In the genomic region with DNA sequence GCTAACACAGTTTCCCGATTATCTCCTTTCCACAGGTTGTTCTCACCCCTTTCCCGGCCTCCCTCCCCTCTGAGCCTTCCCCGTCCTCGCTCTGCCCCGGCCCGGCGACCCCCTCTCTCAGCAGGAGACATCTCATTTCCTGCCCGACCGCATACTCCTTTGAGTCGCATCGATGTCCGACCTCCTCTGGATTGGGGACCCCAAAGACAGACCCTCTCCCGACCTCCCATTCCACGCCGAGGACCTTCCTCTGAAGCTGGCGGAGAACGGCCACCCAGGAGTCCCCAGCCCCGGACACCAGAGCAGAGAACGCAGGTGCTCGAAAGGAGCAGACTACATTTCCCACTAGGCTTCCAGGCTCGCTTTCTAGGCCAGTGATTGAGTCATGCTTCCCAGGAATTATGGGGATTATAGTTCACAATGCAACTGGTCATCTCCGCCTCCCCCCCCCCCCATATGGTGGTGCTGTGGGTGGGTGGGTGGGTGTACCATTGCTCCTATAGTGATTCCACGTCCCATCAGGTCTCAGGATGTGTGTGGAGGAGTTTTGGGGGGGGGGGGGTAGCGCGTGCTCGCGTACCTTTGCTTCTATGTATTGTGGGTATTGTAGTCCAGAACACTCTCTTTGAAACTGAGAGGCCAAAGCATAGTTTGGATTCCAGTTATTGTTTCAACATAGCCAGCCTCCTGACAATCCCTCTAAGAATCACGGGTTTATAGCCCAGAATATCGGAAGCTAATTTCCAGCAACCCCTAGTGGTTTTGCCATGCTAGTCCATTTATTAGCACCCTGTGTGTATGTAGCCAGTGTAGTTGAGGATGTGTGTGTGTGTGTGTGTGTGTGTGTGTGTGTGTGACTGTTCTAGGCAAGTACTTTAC, we compare ENCODE assay signal across 8 mouse cellular contexts. TPM values are rescaled to one million over a fixed set of nuclear protein-coding genes. Genes with fewer than 3 reads are reported as not detected.
DNase-seq lines count a peak whose midpoint lies in the region; ATAC-seq and TF ChIP-seq lines count a peak whose summit lies in the region.

No protein-coding gene starts in this region.

- peak overlapping the region; percentile 72 for H3K27ac ChIP-seq in embryonic facial prominence, embryonic 10.5 days (replicated peaks)
- no peak overlapping the region for H3K27ac ChIP-seq in heart, embryonic 15.5 days
- no peak overlapping the region for H3K27ac ChIP-seq in liver, embryonic 14.5 days

- DNase-seq in adrenal gland, postnatal 10 days = peak; percentile 65
- DNase-seq in adrenal gland, postnatal 25 days = no peak
- DNase-seq in embryonic facial prominence, embryonic 10.5 days (ENCODE audit: low spot score) = peak; percentile 61
- peak; percentile 63 to 75 for DNase-seq in kidney, postnatal 25 days
- no peak for DNase-seq in liver, embryonic 14.5 days (ENCODE audit: low read depth in 3 of 3, low spot score in 3 of 3)
- DNase-seq in neural tube, embryonic 10.5 days (ENCODE audit: extremely low spot score, low spot score) = peak; percentile 52
- no peak for DNase-seq in ovary, postnatal 10 days (ENCODE audit: low spot score)

- no peaks in the 10 kb centered on the region; the same call in 1 of the 2 replicates for H3K27me3 ChIP-seq in embryonic facial prominence, embryonic 10.5 days (replicated peaks; ENCODE audit: low read depth, poor library complexity, severe bottlenecking)
- no peaks in the 10 kb centered on the region for H3K27me3 ChIP-seq in heart, embryonic 15.5 days
- H3K27me3 ChIP-seq in liver, embryonic 14.5 days (ENCODE audit: control insufficient read depth, insufficient read depth, low read length) = no peaks in the 10 kb centered on the region

- H3K36me3 ChIP-seq in embryonic facial prominence, embryonic 10.5 days (replicated peaks) = no peaks in the 10 kb centered on the region
- H3K36me3 ChIP-seq in heart, embryonic 15.5 days = no peaks in the 10 kb centered on the region
- no peaks in the 10 kb centered on the region for H3K36me3 ChIP-seq in liver, embryonic 14.5 days (replicated peaks; ENCODE audit: control insufficient read depth, insufficient read depth, low read depth)

- ATAC-seq in heart, embryonic 15.5 days (replicated peaks; ENCODE audit: insufficient number of reproducible peaks, insufficient read depth, low FRiP score, low read depth) = peak; percentile 59
- ATAC-seq in liver, embryonic 14.5 days (ENCODE audit: insufficient read depth) = peak; percentile 48; the same call in 1 of the 2 replicates

- TF ChIP-seq EP300 in liver, embryonic 14.5 days (IDR thresholded peaks at IDR 0.05; ENCODE audit: low read depth) = no peak

- no peaks in the 10 kb centered on the region for H3K9me3 ChIP-seq in embryonic facial prominence, embryonic 10.5 days
- H3K9me3 ChIP-seq in heart, embryonic 15.5 days (replicated peaks) = no peaks in the 10 kb centered on the region
- no peaks in the 10 kb centered on the region for H3K9me3 ChIP-seq in liver, embryonic 14.5 days (ENCODE audit: control insufficient read depth, low read length)

- H3K4me1 ChIP-seq in embryonic facial prominence, embryonic 10.5 days = peaks cover 17% of the 10 kb centered on the region
- H3K4me1 ChIP-seq in heart, embryonic 15.5 days (replicated peaks) = peaks cover 8% of the 10 kb centered on the region
- peaks cover 0 to 4% of the 10 kb centered on the region in 2 experiments; a peak in 2 of 4 replicates for H3K4me1 ChIP-seq in liver, embryonic 14.5 days (replicated peaks; ENCODE audit: control insufficient read depth in 2 of 2, insufficient read depth in 2 of 2, low read length in 1 of 2)

- H3K4me2 ChIP-seq in heart, embryonic 15.5 days = peak overlapping the region; percentile 90
- peak overlapping the region; percentile 55 for H3K4me2 ChIP-seq in liver, embryonic 14.5 days (ENCODE audit: low read depth)

- peak overlapping the region; percentile 62 for H3K4me3 ChIP-seq in embryonic facial prominence, embryonic 10.5 days
- peak overlapping the region; percentile 58 for H3K4me3 ChIP-seq in heart, embryonic 15.5 days
- H3K4me3 ChIP-seq in liver, embryonic 14.5 days (ENCODE audit: insufficient read depth in 1 of 2, low read depth in 2 of 2, low read length in 2 of 2) = peak overlapping the region; percentile 15 to 42

- peak overlapping the region; percentile 56 for H3K9ac ChIP-seq in heart, embryonic 15.5 days
- no peak overlapping the region for H3K9ac ChIP-seq in liver, embryonic 14.5 days (replicated peaks)

- 3% methylated on average over 29 of the region's 29 CpGs for WGBS in embryonic facial prominence, embryonic 10.5 days
- whole genome bisulfite sequencing in heart, embryonic 15.5 days = 5% methylated on average over 29 of the region's 29 CpGs
- 10% methylated on average over 29 of the region's 29 CpGs for WGBS in liver, embryonic 14.5 days (ENCODE audit: insufficient replicate concordance)

- TF ChIP-seq CTCF in liver, embryonic 14.5 days (IDR thresholded peaks at IDR 0.05; ENCODE audit: low read depth) = no peak

RNA-seq across cellular contexts. Expression of gene Plekha4, which starts 12.3 kb away (rescaled TPM):
- 1 to 10 TPM; 5.4 to 9.2 TPM for total RNA-seq in adrenal gland, postnatal 10 days (2021)
- 3.2 and 3.3 TPM in 2 replicates for total RNA-seq in adrenal gland, postnatal 25 days (2021)
- polyA plus RNA-seq in embryonic facial prominence, embryonic 10.5 days (2016; fragmentation: Nextera tagmentation; extraction: Ambion mirVana) = 1.9 and 2.3 TPM in 2 replicates
- polyA plus RNA-seq in heart, embryonic 15.5 days (2015; fragmentation: Nextera tagmentation; extraction: Ambion mirVana) = 1.0 and 2.6 TPM in 2 replicates
- polyA plus RNA-seq in liver, embryonic 14.5 days (2012; rRNA removed) = 0.52 and 0.90 TPM in 2 replicates
- 0.40 and 0.41 TPM in 2 replicates for polyA plus RNA-seq in liver, embryonic 14.5 days (2014; fragmentation: Nextera tagmentation; extraction: Ambion mirVana)

RNA-seq across cellular contexts. Expression of gene Ppp1r15a, which starts 12.3 kb away (rescaled TPM):
- total RNA-seq in adrenal gland, postnatal 10 days (2021) = 10 to 100 TPM; 28.0 to 48.2 TPM
- total RNA-seq in adrenal gland, postnatal 25 days (2021) = 28.0 and 29.6 TPM in 2 replicates
- 18.6 and 21.6 TPM in 2 replicates for polyA plus RNA-seq in embryonic facial prominence, embryonic 10.5 days (2016; fragmentation: Nextera tagmentation; extraction: Ambion mirVana)
- polyA plus RNA-seq in heart, embryonic 15.5 days (2015; fragmentation: Nextera tagmentation; extraction: Ambion mirVana) = 25.3 and 37.6 TPM in 2 replicates
- 79.3 and 140 TPM in 2 replicates for polyA plus RNA-seq in liver, embryonic 14.5 days (2012; rRNA removed)
- polyA plus RNA-seq in liver, embryonic 14.5 days (2014; fragmentation: Nextera tagmentation; extraction: Ambion mirVana) = 165 and 183 TPM in 2 replicates

RNA-seq across cellular contexts. Expression of gene Hsd17b14, which starts 16.3 kb away (rescaled TPM):
- 1 to 10 TPM in 1 of 2 experiments, under 1 TPM in 1; 0.93 to 1.4 TPM for total RNA-seq in adrenal gland, postnatal 10 days (2021)
- 0.95 and 1.0 TPM in 2 replicates for total RNA-seq in adrenal gland, postnatal 25 days (2021)
- polyA plus RNA-seq in embryonic facial prominence, embryonic 10.5 days (2016; fragmentation: Nextera tagmentation; extraction: Ambion mirVana) = 0.87 and 0.92 TPM in 2 replicates
- 0.24 and 0.82 TPM in 2 replicates for polyA plus RNA-seq in heart, embryonic 15.5 days (2015; fragmentation: Nextera tagmentation; extraction: Ambion mirVana)
- polyA plus RNA-seq in liver, embryonic 14.5 days (2012; rRNA removed) = 0.95 and 2.1 TPM in 2 replicates
- 1.2 and 2.5 TPM in 2 replicates for polyA plus RNA-seq in liver, embryonic 14.5 days (2014; fragmentation: Nextera tagmentation; extraction: Ambion mirVana)

RNA-seq across cellular contexts. Expression of gene Nucb1, which starts 28.2 kb away (rescaled TPM):
- 100 to 1,000 TPM; 175 to 201 TPM for total RNA-seq in adrenal gland, postnatal 10 days (2021)
- 220 and 264 TPM in 2 replicates for total RNA-seq in adrenal gland, postnatal 25 days (2021)
- polyA plus RNA-seq in embryonic facial prominence, embryonic 10.5 days (2016; fragmentation: Nextera tagmentation; extraction: Ambion mirVana) = 115 and 123 TPM in 2 replicates
- 144 and 177 TPM in 2 replicates for polyA plus RNA-seq in heart, embryonic 15.5 days (2015; fragmentation: Nextera tagmentation; extraction: Ambion mirVana)
- 48.2 and 58.8 TPM in 2 replicates for polyA plus RNA-seq in liver, embryonic 14.5 days (2012; rRNA removed)
- polyA plus RNA-seq in liver, embryonic 14.5 days (2014; fragmentation: Nextera tagmentation; extraction: Ambion mirVana) = 81.7 and 97.2 TPM in 2 replicates

RNA-seq across cellular contexts. Expression of gene Bcat2, which starts 31.6 kb away (rescaled TPM):
- 100 to 1,000 TPM; 114 to 118 TPM for total RNA-seq in adrenal gland, postnatal 10 days (2021)
- total RNA-seq in adrenal gland, postnatal 25 days (2021) = 218 and 244 TPM in 2 replicates
- polyA plus RNA-seq in embryonic facial prominence, embryonic 10.5 days (2016; fragmentation: Nextera tagmentation; extraction: Ambion mirVana) = 51.1 and 51.9 TPM in 2 replicates
- 79.4 and 84.5 TPM in 2 replicates for polyA plus RNA-seq in heart, embryonic 15.5 days (2015; fragmentation: Nextera tagmentation; extraction: Ambion mirVana)
- 38.8 and 40.6 TPM in 2 replicates for polyA plus RNA-seq in liver, embryonic 14.5 days (2012; rRNA removed)
- polyA plus RNA-seq in liver, embryonic 14.5 days (2014; fragmentation: Nextera tagmentation; extraction: Ambion mirVana) = 35.9 and 39.4 TPM in 2 replicates

Comparison
In these comparisons a context has a peak if more than half of its experiments do, and no peak if none do; other contexts are left out.
1. DNase-seq: peak in adrenal gland, postnatal 10 days (single experiment), embryonic facial prominence, embryonic 10.5 days (single experiment), kidney, postnatal 25 days (2 of 2) and neural tube, embryonic 10.5 days (single experiment); none in adrenal gland, postnatal 25 days (single experiment), liver, embryonic 14.5 days (0 of 3) and ovary, postnatal 10 days (single experiment).
2. Peak in every context shown above with its lines, with median percentiles within 50 percentile points of each other: H3K4me3 ChIP-seq.